Mouse (Mus musculus): ENCODE results near the gene Gm21992. TPM values are rescaled to one million over a fixed set of nuclear protein-coding genes. Genes with fewer than 3 reads are reported as not detected.

The Gm21992 gene
- polyA plus RNA-seq, 1 experiment from 2014 or later = 27.6 TPM

GRCm38 (mm10) chr19:4810309-4810708, 1.1 kb downstream of the Gm21992 start:
- H3K4me1 ChIP-seq (ENCODE audit: control insufficient read depth, insufficient read depth, low read length) = peaks cover 9% of the 10 kb centered on the region
- ATAC-seq (ENCODE audit: insufficient number of reproducible peaks, low FRiP score, low TSS enrichment, low read depth) = no peak
- no peaks in the 10 kb centered on the region for H3K9me3 ChIP-seq (ENCODE audit: control insufficient read depth, low read length)
- DNase-seq (ENCODE audit: low spot score) = no peak
- peak overlapping the region; percentile 70 for H3K4me3 ChIP-seq (ENCODE audit: low read depth, low read length)
- peak overlapping the region; percentile 71 for H3K4me2 ChIP-seq (ENCODE audit: low read depth, severe bottlenecking)
- no peak overlapping the region for H3K27ac ChIP-seq (replicated peaks; ENCODE audit: low read depth, low read length)
- H3K27me3 ChIP-seq (ENCODE audit: control insufficient read depth, insufficient read depth, low read length) = no peaks in the 10 kb centered on the region
- no peaks in the 10 kb centered on the region for H3K36me3 ChIP-seq (ENCODE audit: control insufficient read depth, insufficient read depth, low read length)
- H3K9ac ChIP-seq (ENCODE audit: low read length) = peak overlapping the region; percentile 78
- WGBS = 0% methylated on average over 14 of the region's 14 CpGs

GRCm38 (mm10) chr19:4803283-4803682, 8.1 kb downstream of the Gm21992 start:
- H3K27me3 ChIP-seq (ENCODE audit: control insufficient read depth, insufficient read depth, low read length) = no peaks in the 10 kb centered on the region
- H3K9ac ChIP-seq (ENCODE audit: low read length) = no peak overlapping the region
- DNase-seq (ENCODE audit: low spot score) = no peak
- no peak for ATAC-seq (ENCODE audit: insufficient number of reproducible peaks, low FRiP score, low TSS enrichment, low read depth)
- H3K4me3 ChIP-seq (ENCODE audit: low read depth, low read length) = no peak overlapping the region
- H3K4me1 ChIP-seq (ENCODE audit: control insufficient read depth, insufficient read depth, low read length) = 0 out of 2 replicates have a peak, but pooled peaks cover 1% of the 10 kb centered on the region
- no peaks in the 10 kb centered on the region for H3K9me3 ChIP-seq (ENCODE audit: control insufficient read depth, low read length)
- WGBS = 87% methylated on average over 10 of the region's 10 CpGs
- H3K27ac ChIP-seq (replicated peaks; ENCODE audit: low read depth, low read length) = no peak overlapping the region
- no peak overlapping the region for H3K4me2 ChIP-seq (ENCODE audit: low read depth, severe bottlenecking)
- peaks cover 31% of the 10 kb centered on the region for H3K36me3 ChIP-seq (ENCODE audit: control insufficient read depth, insufficient read depth, low read length)

DNA sequence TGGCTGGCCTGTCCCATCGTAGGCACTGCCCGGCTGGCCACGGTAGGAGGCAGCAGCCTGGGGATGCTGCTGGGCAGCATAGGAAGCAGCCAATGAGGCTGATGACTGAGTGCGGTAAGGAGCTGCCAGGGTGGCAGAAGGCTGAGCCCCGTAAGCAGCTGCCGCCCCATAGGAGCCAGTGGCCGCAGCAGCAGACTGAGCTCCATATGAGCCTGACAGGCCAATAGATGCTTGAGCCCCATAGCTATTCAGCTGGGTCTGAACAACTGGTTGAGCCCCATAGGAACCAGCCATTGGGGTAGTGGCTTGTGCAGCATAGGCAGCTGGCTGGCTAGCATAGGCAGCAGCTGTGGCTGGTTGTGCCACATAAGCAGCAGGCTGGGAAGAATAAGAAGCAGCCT, 8.7 kb downstream of the Gm21992 start:
- no peaks in the 10 kb centered on the region for H3K4me1 ChIP-seq (ENCODE audit: control insufficient read depth, insufficient read depth, low read length)
- no peak overlapping the region for H3K27ac ChIP-seq (replicated peaks; ENCODE audit: low read depth, low read length)
- H3K27me3 ChIP-seq (ENCODE audit: control insufficient read depth, insufficient read depth, low read length) = no peaks in the 10 kb centered on the region
- peaks cover 31% of the 10 kb centered on the region for H3K36me3 ChIP-seq (ENCODE audit: control insufficient read depth, insufficient read depth, low read length)
- H3K4me2 ChIP-seq (ENCODE audit: low read depth, severe bottlenecking) = no peak overlapping the region
- WGBS = over 99% methylated on average over 7 of the region's 7 CpGs
- DNase-seq (ENCODE audit: low spot score) (no peak), ATAC-seq (ENCODE audit: insufficient number of reproducible peaks, low FRiP score, low TSS enrichment, low read depth) (no peak)
- no peak overlapping the region for H3K9ac ChIP-seq (ENCODE audit: low read length)
- no peaks in the 10 kb centered on the region for H3K9me3 ChIP-seq (ENCODE audit: control insufficient read depth, low read length)
- no peak overlapping the region for H3K4me3 ChIP-seq (ENCODE audit: low read depth, low read length)

DNA sequence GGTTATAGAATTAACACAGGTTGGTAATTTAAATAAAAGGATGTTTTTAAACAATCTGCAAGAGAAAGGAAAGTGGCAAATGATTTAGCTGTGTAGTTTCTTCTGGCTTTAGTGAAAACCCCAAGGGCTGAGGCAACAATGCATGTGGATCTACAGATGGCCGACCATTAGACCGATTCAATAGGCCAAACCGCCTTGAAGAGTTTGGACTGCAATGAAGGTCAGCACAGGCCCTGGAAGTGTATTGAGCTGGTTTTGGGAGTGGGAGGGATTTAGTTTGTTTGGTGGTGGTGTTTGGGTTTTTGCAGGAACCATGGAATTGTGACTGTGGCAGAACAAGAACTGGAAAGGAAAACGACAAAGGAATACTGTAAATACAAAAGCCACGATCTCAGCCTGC, 12.3 kb downstream of the Gm21992 start:
- no peak overlapping the region for H3K4me3 ChIP-seq (ENCODE audit: low read depth, low read length)
- H3K4me2 ChIP-seq (ENCODE audit: low read depth, severe bottlenecking) = no peak overlapping the region
- no peaks in the 10 kb centered on the region for H3K9me3 ChIP-seq (ENCODE audit: control insufficient read depth, low read length)
- WGBS = 96% methylated on average over 5 of the region's 5 CpGs
- H3K36me3 ChIP-seq (ENCODE audit: control insufficient read depth, insufficient read depth, low read length) = peaks cover 31% of the 10 kb centered on the region
- H3K27me3 ChIP-seq (ENCODE audit: control insufficient read depth, insufficient read depth, low read length) = no peaks in the 10 kb centered on the region
- no peaks in the 10 kb centered on the region for H3K4me1 ChIP-seq (ENCODE audit: control insufficient read depth, insufficient read depth, low read length)
- H3K27ac ChIP-seq (replicated peaks; ENCODE audit: low read depth, low read length) = no peak overlapping the region
- H3K9ac ChIP-seq (ENCODE audit: low read length) = no peak overlapping the region
- no peak for DNase-seq (ENCODE audit: low spot score)
- ATAC-seq (ENCODE audit: insufficient number of reproducible peaks, low FRiP score, low TSS enrichment, low read depth) = no peak

DNA sequence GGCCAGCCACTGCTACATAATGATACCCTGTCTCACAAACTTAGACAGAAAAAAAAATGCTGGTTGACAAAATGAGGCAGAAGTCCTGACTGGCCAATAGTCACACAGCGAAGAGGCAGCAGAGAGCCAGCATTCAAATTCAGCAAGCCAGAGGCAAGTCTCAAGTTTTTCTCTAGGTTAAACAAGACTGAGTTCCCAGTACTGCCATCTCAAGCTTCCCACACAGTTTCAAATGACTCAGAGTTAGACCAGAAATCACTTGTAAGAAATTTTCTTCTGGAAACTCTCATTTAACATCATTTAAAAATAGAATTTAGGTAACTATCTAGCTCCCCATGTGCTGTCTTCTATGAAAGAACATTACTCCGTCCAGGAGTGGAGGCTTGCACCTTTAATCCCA, 13.6 kb downstream of the Gm21992 start:
- Histone ChIP-seq H3K9me3 (ENCODE audit: control insufficient read depth, low read length) (no peaks in the 10 kb centered on the region), H3K9ac (ENCODE audit: low read length) (no peak overlapping the region), H3K27ac (replicated peaks; ENCODE audit: low read depth, low read length) (no peak overlapping the region)

GRCm38 (mm10) chr19:4795929-4796328, 15.5 kb downstream of the Gm21992 start:
- no peak for ATAC-seq (ENCODE audit: insufficient number of reproducible peaks, low FRiP score, low TSS enrichment, low read depth)

More for the DNA sequence above, 13.6 kb downstream of the Gm21992 start:
- H3K4me3 ChIP-seq (ENCODE audit: low read depth, low read length) = no peak overlapping the region
- 94% methylated on average over 2 of the region's 2 CpGs for WGBS
- no peaks in the 10 kb centered on the region for H3K27me3 ChIP-seq (ENCODE audit: control insufficient read depth, insufficient read depth, low read length)
- H3K4me2 ChIP-seq (ENCODE audit: low read depth, severe bottlenecking) = no peak overlapping the region
- peaks cover 23% of the 10 kb centered on the region for H3K36me3 ChIP-seq (ENCODE audit: control insufficient read depth, insufficient read depth, low read length)
- no peaks in the 10 kb centered on the region for H3K4me1 ChIP-seq (ENCODE audit: control insufficient read depth, insufficient read depth, low read length)
- DNase-seq (ENCODE audit: low spot score) (no peak), ATAC-seq (ENCODE audit: insufficient number of reproducible peaks, low FRiP score, low TSS enrichment, low read depth) (no peak)

GRCm38 (mm10) chr19:4793831-4794422, 17.5 kb downstream of the Gm21992 start, which contains the start of gene Rbm4:
Gene Rbm4, minus strand, starts transcription at chr19:4793901.
- H3K9me3 ChIP-seq (ENCODE audit: control insufficient read depth, low read length) = no peaks in the 10 kb centered on the region
- peaks cover 3% of the 10 kb centered on the region for H3K4me1 ChIP-seq (ENCODE audit: control insufficient read depth, insufficient read depth, low read length)
- no peak within 1 kb of the TSS for H3K27ac ChIP-seq (replicated peaks; ENCODE audit: low read depth, low read length)
- ATAC-seq (ENCODE audit: insufficient number of reproducible peaks, low FRiP score, low TSS enrichment, low read depth) = peak; percentile 97
- under 1% methylated on average over 31 of the region's 31 CpGs for WGBS
- peaks cover 5% of the 10 kb centered on the region for H3K36me3 ChIP-seq (ENCODE audit: control insufficient read depth, insufficient read depth, low read length)
- peak within 1 kb of the TSS; percentile 46 for H3K4me3 ChIP-seq (ENCODE audit: low read depth, low read length)
- peak; percentile 97 for DNase-seq (ENCODE audit: low spot score)
- H3K27me3 ChIP-seq (ENCODE audit: control insufficient read depth, insufficient read depth, low read length) = no peaks in the 10 kb centered on the region
- H3K4me2 ChIP-seq (ENCODE audit: low read depth, severe bottlenecking) = peak within 1 kb of the TSS; percentile 72
- peak within 1 kb of the TSS; percentile 65 for H3K9ac ChIP-seq (ENCODE audit: low read length)

More at GRCm38 (mm10) chr19:4795929-4796328, 15.5 kb downstream of the Gm21992 start:
- H3K9ac ChIP-seq (ENCODE audit: low read length) = no peak overlapping the region
- H3K27ac ChIP-seq (replicated peaks; ENCODE audit: low read depth, low read length) = no peak overlapping the region
- peaks cover 3% of the 10 kb centered on the region for H3K4me1 ChIP-seq (ENCODE audit: control insufficient read depth, insufficient read depth, low read length)
- no peak overlapping the region for H3K4me3 ChIP-seq (ENCODE audit: low read depth, low read length)
- 71% methylated on average over 1 of the region's 1 CpGs for WGBS
- H3K36me3 ChIP-seq (ENCODE audit: control insufficient read depth, insufficient read depth, low read length) = peaks cover 12% of the 10 kb centered on the region
- no peaks in the 10 kb centered on the region for H3K9me3 ChIP-seq (ENCODE audit: control insufficient read depth, low read length)
- no peaks in the 10 kb centered on the region for H3K27me3 ChIP-seq (ENCODE audit: control insufficient read depth, insufficient read depth, low read length)
- no peak overlapping the region for H3K4me2 ChIP-seq (ENCODE audit: low read depth, severe bottlenecking)
- no peak for DNase-seq (ENCODE audit: low spot score)

DNA sequence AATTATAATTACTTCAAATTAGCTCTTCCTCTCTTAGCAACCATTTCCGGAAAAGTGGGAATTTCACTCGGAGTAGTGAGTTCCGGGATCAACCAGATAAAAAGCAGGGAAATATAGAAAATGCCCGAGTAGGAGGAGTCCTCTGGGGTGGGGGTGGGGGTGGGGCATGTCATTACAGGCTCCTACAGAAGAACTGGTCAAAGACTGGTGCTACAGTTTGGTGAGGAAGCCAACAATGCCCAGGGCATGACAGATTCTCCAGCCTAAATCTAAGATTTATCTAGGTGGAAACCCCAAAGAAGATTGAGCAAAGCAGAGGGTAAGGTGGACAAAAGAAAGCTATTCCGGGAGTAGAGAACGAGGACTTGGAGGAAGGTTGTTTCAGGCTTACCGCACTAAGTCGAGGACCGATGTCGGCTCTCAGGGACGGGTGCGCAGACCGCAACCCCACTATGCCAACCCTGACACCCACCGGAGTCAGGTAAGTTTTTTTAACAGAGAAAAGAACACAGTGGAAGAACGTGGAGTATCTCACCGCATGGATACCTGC, 18.1 kb downstream of the Gm21992 start:
- DNase-seq (ENCODE audit: low spot score) (no peak), ATAC-seq (ENCODE audit: insufficient number of reproducible peaks, low FRiP score, low TSS enrichment, low read depth) (peak; percentile 55)
- Histone ChIP-seq H3K4me2 (ENCODE audit: low read depth, severe bottlenecking) (peak overlapping the region; percentile 46), H3K9me3 (ENCODE audit: control insufficient read depth, low read length) (no peaks in the 10 kb centered on the region), H3K9ac (ENCODE audit: low read length) (peak overlapping the region; percentile 65), H3K27me3 (ENCODE audit: control insufficient read depth, insufficient read depth, low read length) (no peaks in the 10 kb centered on the region), H3K4me1 (ENCODE audit: control insufficient read depth, insufficient read depth, low read length) (peaks cover 3% of the 10 kb centered on the region), H3K36me3 (ENCODE audit: control insufficient read depth, insufficient read depth, low read length) (peaks cover 4% of the 10 kb centered on the region), H3K27ac (replicated peaks; ENCODE audit: low read depth, low read length) (no peak overlapping the region), H3K4me3 (ENCODE audit: low read depth, low read length) (peak overlapping the region; percentile 46)
- WGBS = 1% methylated on average over 16 of the region's 16 CpGs

Measured in limb, embryonic 11.5 days (tissue).